Mouse (Mus musculus): ENCODE data around the gene Dtnb. TPM values are rescaled to one million over a fixed set of nuclear protein-coding genes. Genes with fewer than 3 reads are reported as not detected.

The Dtnb gene
- polyA plus RNA-seq, 1 experiment from 2014 or later, result 12.6 TPM

DNA sequence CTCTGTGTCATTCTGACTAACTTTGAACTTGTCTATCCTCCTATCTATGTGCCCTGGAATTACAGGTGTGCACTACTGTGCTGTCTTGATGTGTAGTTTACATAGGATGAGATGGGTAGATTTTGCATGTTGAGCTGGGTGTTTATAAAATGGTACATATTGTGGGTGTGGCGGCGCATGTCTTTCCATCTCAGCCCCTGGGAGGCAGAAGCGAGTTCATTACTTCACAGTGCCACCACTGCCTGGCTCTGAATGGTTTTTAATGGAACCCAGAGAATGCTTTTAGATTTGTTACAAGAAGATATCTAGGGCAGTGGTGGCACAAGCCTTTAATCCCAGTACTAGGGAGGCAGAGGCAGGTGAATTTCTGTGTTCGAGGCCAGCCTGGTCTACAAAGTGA lies 2.5 kb downstream of the Dtnb start:
- H3K4me3 ChIP-seq (ENCODE audit: low read depth, low read length), result no peak overlapping the region
- H3K9ac ChIP-seq (ENCODE audit: low read length), result no peak overlapping the region
- no peak for TF ChIP-seq EP300 (optimal IDR thresholded peaks at IDR 0.05)
- peak; percentile 31 for TF ChIP-seq CTCF (IDR thresholded peaks at IDR 0.05; ENCODE audit: low read depth)
- 87% methylated on average over 4 of the region's 4 CpGs for WGBS
- no peaks in the 10 kb centered on the region for H3K27me3 ChIP-seq (ENCODE audit: control insufficient read depth, insufficient read depth, low read length)
- no peaks in the 10 kb centered on the region for H3K9me3 ChIP-seq (ENCODE audit: control insufficient read depth, low read length)
- DNase-seq (ENCODE audit: low spot score), result no peak
- no peak overlapping the region for H3K27ac ChIP-seq (replicated peaks)
- no peaks in the 10 kb centered on the region for H3K4me1 ChIP-seq (replicated peaks; ENCODE audit: control insufficient read depth, insufficient read depth)
- ATAC-seq (ENCODE audit: low FRiP score, low TSS enrichment), result no peak
- no peaks in the 10 kb centered on the region for H3K36me3 ChIP-seq (ENCODE audit: control insufficient read depth, insufficient read depth, low read length)
- no peak overlapping the region for H3K4me2 ChIP-seq (replicated peaks; ENCODE audit: low read depth)

DNA sequence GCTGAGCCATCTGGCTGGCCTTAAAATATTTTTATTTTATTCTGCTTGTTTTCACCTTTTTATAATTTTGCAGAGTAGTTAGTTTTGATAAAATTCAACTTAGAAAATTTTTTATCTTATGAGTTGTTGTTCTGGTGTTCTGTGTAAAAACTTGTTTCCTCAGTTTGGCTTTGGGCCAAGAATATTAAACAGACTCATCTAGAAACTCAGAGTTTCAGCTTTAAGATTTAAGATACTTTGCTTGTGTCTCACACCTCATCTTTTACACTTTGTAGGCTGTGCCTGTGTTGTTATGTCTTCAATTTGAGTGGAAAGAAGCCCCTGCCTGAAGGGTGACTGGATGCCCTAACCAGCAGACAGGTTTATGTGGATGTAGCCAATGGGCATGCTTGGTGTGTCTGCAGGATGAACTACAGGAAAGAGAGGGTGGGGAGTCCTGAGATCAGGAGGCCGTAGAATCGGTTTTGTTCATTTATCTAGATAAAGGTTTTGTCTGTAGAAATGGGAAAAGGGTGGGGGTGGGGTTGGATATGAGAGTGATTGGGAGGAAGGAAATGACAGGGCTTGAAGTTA lies 7.9 kb downstream of the Dtnb start:
- TF ChIP-seq EP300 (optimal IDR thresholded peaks at IDR 0.05), result no peak
- TF ChIP-seq CTCF (IDR thresholded peaks at IDR 0.05; ENCODE audit: low read depth), result no peak

DNA sequence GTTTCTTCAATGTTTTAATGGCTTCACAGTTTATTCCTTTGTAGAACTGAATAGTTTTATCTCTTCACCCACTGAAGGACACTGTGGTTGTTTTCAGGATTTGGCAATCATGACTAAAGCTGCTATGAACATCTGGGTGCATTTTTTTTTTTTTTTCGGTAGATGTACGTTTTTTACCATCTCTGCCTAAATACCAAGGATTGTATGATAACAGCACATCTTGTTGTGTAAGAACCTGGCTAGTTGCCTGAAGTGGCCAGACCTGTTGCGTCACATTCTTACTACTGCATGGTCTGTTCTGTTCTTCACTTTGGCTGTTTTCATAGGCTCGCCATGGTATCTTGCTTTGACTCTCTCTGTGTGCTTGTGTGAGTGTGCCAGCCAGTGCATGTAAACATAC lies 10.4 kb downstream of the Dtnb start:
- DNase-seq (ENCODE audit: low spot score), result no peak
- no peak overlapping the region for H3K4me2 ChIP-seq (replicated peaks; ENCODE audit: low read depth)
- H3K27ac ChIP-seq (replicated peaks), result no peak overlapping the region
- no peaks in the 10 kb centered on the region for H3K27me3 ChIP-seq (ENCODE audit: control insufficient read depth, insufficient read depth, low read length)
- H3K4me3 ChIP-seq (ENCODE audit: low read depth, low read length), result no peak overlapping the region
- no peak for ATAC-seq (ENCODE audit: low FRiP score, low TSS enrichment)
- no peaks in the 10 kb centered on the region for H3K9me3 ChIP-seq (ENCODE audit: control insufficient read depth, low read length)
- 51% methylated on average over 4 of the region's 4 CpGs for WGBS
- H3K36me3 ChIP-seq (ENCODE audit: control insufficient read depth, insufficient read depth, low read length), result no peaks in the 10 kb centered on the region
- TF ChIP-seq CTCF (IDR thresholded peaks at IDR 0.05; ENCODE audit: low read depth) (no peak), EP300 (optimal IDR thresholded peaks at IDR 0.05) (no peak)
- H3K9ac ChIP-seq (ENCODE audit: low read length), result no peak overlapping the region
- no peaks in the 10 kb centered on the region for H3K4me1 ChIP-seq (replicated peaks; ENCODE audit: control insufficient read depth, insufficient read depth)

More for the DNA sequence above, 7.9 kb downstream of the Dtnb start:
- Histone ChIP-seq H3K27me3 (ENCODE audit: control insufficient read depth, insufficient read depth, low read length) (no peaks in the 10 kb centered on the region), H3K4me3 (ENCODE audit: low read depth, low read length) (no peak overlapping the region), H3K9ac (ENCODE audit: low read length) (no peak overlapping the region), H3K27ac (replicated peaks) (no peak overlapping the region), H3K36me3 (ENCODE audit: control insufficient read depth, insufficient read depth, low read length) (no peaks in the 10 kb centered on the region), H3K4me1 (replicated peaks; ENCODE audit: control insufficient read depth, insufficient read depth) (no peaks in the 10 kb centered on the region), H3K4me2 (replicated peaks; ENCODE audit: low read depth) (no peak overlapping the region), H3K9me3 (ENCODE audit: control insufficient read depth, low read length) (no peaks in the 10 kb centered on the region)
- WGBS, result 74% methylated on average over 2 of the region's 2 CpGs
- DNase-seq (ENCODE audit: low spot score), result no peak
- ATAC-seq (ENCODE audit: low FRiP score, low TSS enrichment), result no peak

DNA sequence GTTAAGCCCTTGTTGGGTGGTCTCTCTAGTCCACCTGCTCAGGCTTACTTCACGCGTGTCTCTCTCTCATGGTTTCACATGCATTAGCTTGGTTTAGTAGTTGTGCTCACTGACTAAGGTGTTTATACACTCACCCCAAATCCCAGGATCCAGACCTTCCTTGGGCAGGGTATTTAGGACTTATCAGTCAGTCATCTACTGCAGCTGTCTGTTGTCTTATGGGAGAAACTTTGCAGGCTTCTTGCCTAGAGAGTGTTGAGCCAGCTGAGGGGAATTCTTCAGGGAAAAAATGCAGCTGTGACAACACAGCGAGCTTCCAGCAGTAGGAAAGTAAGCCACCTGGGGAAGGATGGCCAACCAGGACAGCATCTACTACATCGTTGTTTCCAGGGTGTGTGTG lies 13.3 kb downstream of the Dtnb start:
- Histone ChIP-seq H3K27ac (replicated peaks) (no peak overlapping the region), H3K4me2 (replicated peaks; ENCODE audit: low read depth) (no peak overlapping the region), H3K9ac (ENCODE audit: low read length) (no peak overlapping the region), H3K36me3 (ENCODE audit: control insufficient read depth, insufficient read depth, low read length) (no peaks in the 10 kb centered on the region), H3K4me1 (replicated peaks; ENCODE audit: control insufficient read depth, insufficient read depth) (no peaks in the 10 kb centered on the region), H3K4me3 (ENCODE audit: low read depth, low read length) (no peak overlapping the region), H3K27me3 (ENCODE audit: control insufficient read depth, insufficient read depth, low read length) (no peaks in the 10 kb centered on the region), H3K9me3 (ENCODE audit: control insufficient read depth, low read length) (no peaks in the 10 kb centered on the region)
- TF ChIP-seq EP300 (optimal IDR thresholded peaks at IDR 0.05) (no peak), CTCF (IDR thresholded peaks at IDR 0.05; ENCODE audit: low read depth) (no peak)
- DNase-seq (ENCODE audit: low spot score), result no peak
- WGBS, result 49% methylated on average over 4 of the region's 4 CpGs
- no peak for ATAC-seq (ENCODE audit: low FRiP score, low TSS enrichment)

DNA sequence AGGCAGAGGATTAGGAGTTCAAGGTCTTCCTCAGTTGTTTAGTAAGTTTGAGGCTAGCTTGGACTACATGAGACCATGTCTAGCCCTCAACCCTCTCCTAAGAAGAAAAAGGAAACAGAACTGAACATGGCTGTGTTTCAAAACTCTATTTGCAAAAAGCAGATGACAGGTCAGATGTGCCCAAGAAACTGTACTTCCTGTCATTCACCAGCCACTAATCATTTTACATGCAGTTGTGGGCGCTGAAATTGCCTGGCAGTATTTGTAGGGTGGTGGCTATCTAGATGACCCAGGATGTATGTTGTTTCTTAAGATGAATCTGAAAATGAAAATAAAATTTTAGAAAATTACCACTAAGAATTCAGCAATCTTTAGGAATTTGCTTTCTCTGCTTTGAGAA lies 14.8 kb downstream of the Dtnb start:
- Histone ChIP-seq H3K27ac (replicated peaks) (no peak overlapping the region), H3K4me3 (ENCODE audit: low read depth, low read length) (no peak overlapping the region), H3K4me1 (replicated peaks; ENCODE audit: control insufficient read depth, insufficient read depth) (no peaks in the 10 kb centered on the region), H3K36me3 (ENCODE audit: control insufficient read depth, insufficient read depth, low read length) (no peaks in the 10 kb centered on the region), H3K9ac (ENCODE audit: low read length) (no peak overlapping the region), H3K27me3 (ENCODE audit: control insufficient read depth, insufficient read depth, low read length) (no peaks in the 10 kb centered on the region), H3K4me2 (replicated peaks; ENCODE audit: low read depth) (no peak overlapping the region), H3K9me3 (ENCODE audit: control insufficient read depth, low read length) (no peaks in the 10 kb centered on the region)
- 92% methylated on average over 1 of the region's 1 CpGs for WGBS
- no peak for DNase-seq (ENCODE audit: low spot score)
- ATAC-seq (ENCODE audit: low FRiP score, low TSS enrichment), result no peak
- no peak for TF ChIP-seq CTCF (IDR thresholded peaks at IDR 0.05; ENCODE audit: low read depth)
- no peak for TF ChIP-seq EP300 (optimal IDR thresholded peaks at IDR 0.05)

GRCm38 (mm10) chr12:3590039-3590438 lies 17.9 kb downstream of the Dtnb start:
- DNase-seq (ENCODE audit: low spot score) (no peak), ATAC-seq (ENCODE audit: low FRiP score, low TSS enrichment) (no peak)
- H3K4me1 ChIP-seq (replicated peaks; ENCODE audit: control insufficient read depth, insufficient read depth), result no peaks in the 10 kb centered on the region
- TF ChIP-seq CTCF (IDR thresholded peaks at IDR 0.05; ENCODE audit: low read depth) (no peak), EP300 (optimal IDR thresholded peaks at IDR 0.05) (no peak)
- H3K4me2 ChIP-seq (replicated peaks; ENCODE audit: low read depth), result no peak overlapping the region
- no peak overlapping the region for H3K9ac ChIP-seq (ENCODE audit: low read length)
- H3K9me3 ChIP-seq (ENCODE audit: control insufficient read depth, low read length), result no peaks in the 10 kb centered on the region
- no peak overlapping the region for H3K4me3 ChIP-seq (ENCODE audit: low read depth, low read length)
- no peaks in the 10 kb centered on the region for H3K36me3 ChIP-seq (ENCODE audit: control insufficient read depth, insufficient read depth, low read length)
- H3K27ac ChIP-seq (replicated peaks), result no peak overlapping the region
- H3K27me3 ChIP-seq (ENCODE audit: control insufficient read depth, insufficient read depth, low read length), result no peaks in the 10 kb centered on the region
- 97% methylated on average over 9 of the region's 9 CpGs for WGBS

All from stomach, postnatal 0 days (tissue).